Mouse (Mus musculus) kidney, postnatal 0 days (tissue): Measurements from ENCODE around the gene Arid1b. TPM values are rescaled to one million over a fixed set of nuclear protein-coding genes. Genes with fewer than 3 reads are reported as not detected.

Experiments used
- ATAC-seq: fragments of 200-750 bp; cut with Nextera tagmentation; replicated peaks from 2 replicates; pipeline ENCODE4 v1.8.0; 2017; ENCODE audit warnings: low read depth, moderate number of reproducible peaks, moderate TSS enrichment, moderate library complexity; ENCODE audit not compliant: low FRiP score
- DNase-seq: peaks from one replicate; pipeline ENCODE4 v3.0.0-alpha.2; 2016; ENCODE audit warnings: low spot score
- H3K27ac ChIP-seq: fragments of 300-500 bp; sonication (generic); 2 replicates; pipeline ENCODE4 v1.5.1; 2014; ENCODE audit warnings: mild to moderate bottlenecking
- H3K27me3 ChIP-seq: fragments of 300-500 bp; sonication (generic); 2 replicates; pipeline ENCODE4 v1.6.1; 2014; ENCODE audit warnings: low read length, mixed read lengths; ENCODE audit not compliant: insufficient read depth
- H3K36me3 ChIP-seq: fragments of 300-500 bp; sonication (generic); 2 replicates; pipeline ENCODE4 v1.6.1; 2014; ENCODE audit warnings: low read length, mixed read lengths; ENCODE audit not compliant: insufficient read depth
- H3K4me1 ChIP-seq: fragments of 300-500 bp; sonication (generic); replicated peaks from 2 replicates; pipeline ENCODE4 v1.6.1; 2014; ENCODE audit warnings: antibody characterized with exemption, low read length, mixed read lengths; ENCODE audit not compliant: insufficient read depth
- H3K4me2 ChIP-seq: fragments of 300-500 bp; sonication (generic); 2 replicates; pipeline ENCODE4 v1.6.1; 2014; ENCODE audit warnings: mild to moderate bottlenecking, low read length, moderate library complexity, mixed read lengths
- H3K4me3 ChIP-seq: fragments of 300-500 bp; sonication (generic); replicated peaks from 2 replicates; pipeline ENCODE4 v1.5.1; 2014; ENCODE audit warnings: low read depth, low read length
- H3K9ac ChIP-seq: fragments of 300-500 bp; sonication (generic); 2 replicates; pipeline ENCODE4 v1.6.1; 2014; ENCODE audit warnings: low read depth, low read length
- H3K9me3 ChIP-seq: fragments of 300-500 bp; sonication (generic); replicated peaks from 2 replicates; pipeline ENCODE4 v1.6.1; 2016; ENCODE audit warnings: low read length, inconsistent platforms, mixed read lengths
- CTCF ChIP-seq: IDR thresholded peaks from 2 replicates; pipeline ENCODE4 v1.5.1; 2016; ENCODE audit warnings: antibody characterized with exemption, low read depth, mild to moderate bottlenecking, moderate library complexity
- WGBS: fragments of 180-500 bp; shearing (Covaris S2); extraction: QIAGEN DNeasy Blood & Tissue Kit; methylation state at CpG from one replicate; pipeline ENCODE4 v1.1.7; 2014; 5-methylcytosine and 5-hydroxymethylcytosine counted together
- polyA plus RNA-seq: library from polyadenylated mRNA; unstranded; fragments of >200 nt; fragmentation: Nextera tagmentation; extraction: Ambion mirVana; gene quantifications from 2 replicates; pipeline ENCODE4 v1.2.1, GENCODE M21; 2015

Arid1b gene
- polyA plus RNA-seq, 1 experiment from 2014 or later, result 9.2 TPM

GRCm38 (mm10) chr17:5157609-5158008 is 163.5 kb downstream of the Arid1b start:
- Histone ChIP-seq H3K9ac (no peak overlapping the region), H3K4me3 (no peak overlapping the region), H3K36me3 (no peaks in the 10 kb centered on the region), H3K27me3 (no peaks in the 10 kb centered on the region), H3K4me1 (peaks cover 12% of the 10 kb centered on the region), H3K27ac (no peak overlapping the region), H3K4me2 (no peak overlapping the region), H3K9me3 (no peaks in the 10 kb centered on the region)
- DNase-seq (no peak), ATAC-seq (no peak)
- 43% methylated on average over 7 of the region's 7 CpGs for WGBS
- no peak for TF ChIP-seq CTCF

GRCm38 (mm10) chr17:5162525-5162924 is 168.4 kb downstream of the Arid1b start:
- Histone ChIP-seq H3K4me1 (no peaks in the 10 kb centered on the region; the same call in 1 of the 2 replicates), H3K4me2 (no peak overlapping the region), H3K27ac (no peak overlapping the region), H3K9me3 (no peaks in the 10 kb centered on the region), H3K4me3 (no peak overlapping the region), H3K36me3 (no peaks in the 10 kb centered on the region), H3K27me3 (no peaks in the 10 kb centered on the region), H3K9ac (no peak overlapping the region)
- DNase-seq (no peak), ATAC-seq (no peak)
- TF ChIP-seq CTCF, result no peak
- 76% methylated on average over 2 of the region's 2 CpGs for WGBS

- Histone ChIP-seq H3K27ac (no peak overlapping the region), H3K4me1 (peaks cover 1% of the 10 kb centered on the region; the same call in 1 of the 2 replicates), H3K4me2 (no peak overlapping the region), H3K4me3 (no peak overlapping the region), H3K9me3 (no peaks in the 10 kb centered on the region), H3K36me3 (no peaks in the 10 kb centered on the region), H3K9ac (no peak overlapping the region), H3K27me3 (no peaks in the 10 kb centered on the region)
- DNase-seq, result no peak
- no peak for TF ChIP-seq CTCF
- 69% methylated on average over 7 of the region's 7 CpGs for WGBS
- ATAC-seq, result no peak
Observed at GRCm38 (mm10) chr17:5163251-5163826, 169.2 kb downstream of the Arid1b start.

GRCm38 (mm10) chr17:5164794-5165193 is 170.7 kb downstream of the Arid1b start:
- WGBS, result 86% methylated on average over 4 of the region's 4 CpGs

GRCm38 (mm10) chr17:5165201-5165825 is 171.2 kb downstream of the Arid1b start:
- H3K9ac ChIP-seq, result no peak overlapping the region
- H3K4me3 ChIP-seq, result no peak overlapping the region
- DNase-seq, result no peak
- WGBS, result 80% methylated on average over 15 of the region's 15 CpGs
- no peaks in the 10 kb centered on the region for H3K36me3 ChIP-seq
- TF ChIP-seq CTCF, result no peak
- no peaks in the 10 kb centered on the region for H3K27me3 ChIP-seq
- H3K4me1 ChIP-seq, result peaks cover 8% of the 10 kb centered on the region
- H3K27ac ChIP-seq, result no peak overlapping the region
- no peaks in the 10 kb centered on the region for H3K9me3 ChIP-seq
- no peak overlapping the region for H3K4me2 ChIP-seq
- ATAC-seq, result no peak

More at GRCm38 (mm10) chr17:5164794-5165193, 170.7 kb downstream of the Arid1b start:
- Histone ChIP-seq H3K27me3 (no peaks in the 10 kb centered on the region), H3K9me3 (no peaks in the 10 kb centered on the region), H3K4me2 (no peak overlapping the region), H3K4me3 (no peak overlapping the region), H3K36me3 (no peaks in the 10 kb centered on the region), H3K27ac (no peak overlapping the region), H3K9ac (no peak overlapping the region), H3K4me1 (peaks cover 5% of the 10 kb centered on the region)
- ATAC-seq (no peak), DNase-seq (no peak)
- TF ChIP-seq CTCF, result no peak

GRCm38 (mm10) chr17:5166175-5166574 is 172.0 kb downstream of the Arid1b start:
- no peak overlapping the region for H3K9ac ChIP-seq
- no peak overlapping the region for H3K27ac ChIP-seq
- no peak overlapping the region for H3K4me3 ChIP-seq
- no peak for TF ChIP-seq CTCF
- no peak overlapping the region for H3K4me2 ChIP-seq
- no peak for ATAC-seq
- WGBS, result 81% methylated on average over 4 of the region's 4 CpGs
- no peak for DNase-seq
- H3K36me3 ChIP-seq, result no peaks in the 10 kb centered on the region
- H3K9me3 ChIP-seq, result no peaks in the 10 kb centered on the region
- peaks cover 10% of the 10 kb centered on the region for H3K4me1 ChIP-seq
- no peaks in the 10 kb centered on the region for H3K27me3 ChIP-seq

GRCm38 (mm10) chr17:5168046-5168445 is 173.9 kb downstream of the Arid1b start:
- H3K9ac ChIP-seq, result no peak overlapping the region
- no peaks in the 10 kb centered on the region for H3K36me3 ChIP-seq
- TF ChIP-seq CTCF, result 0 out of 2 replicates have a peak, but pooled peaks have one; percentile 8
- H3K27me3 ChIP-seq, result no peaks in the 10 kb centered on the region
- H3K4me2 ChIP-seq, result no peak overlapping the region
- H3K4me3 ChIP-seq, result no peak overlapping the region
- WGBS, result 70% methylated on average over 7 of the region's 7 CpGs
- H3K27ac ChIP-seq, result no peak overlapping the region
- no peak for DNase-seq
- peaks cover 11% of the 10 kb centered on the region for H3K4me1 ChIP-seq
- H3K9me3 ChIP-seq, result no peaks in the 10 kb centered on the region
- ATAC-seq, result no peak
